Mouse (Mus musculus) heart, embryonic 13.5 days (tissue): ENCODE data around the gene Atp5d. TPM values are rescaled to one million over a fixed set of nuclear protein-coding genes. Genes with fewer than 3 reads are reported as not detected.

Experiments
- ATAC-seq: fragments of 200-750 bp; cut with Nextera tagmentation; 2 replicates; pipeline ENCODE4 v1.8.0; 2017; ENCODE audit warnings: moderate TSS enrichment; ENCODE audit not compliant: insufficient number of reproducible peaks, low FRiP score, low TSS enrichment; ENCODE audit errors: extremely low read depth
- H3K27ac ChIP-seq: fragments of 300-500 bp; sonication (generic); replicated peaks from 2 replicates; pipeline ENCODE4 v1.5.1; 2015; ENCODE audit warnings: moderate library complexity, mild to moderate bottlenecking, inconsistent platforms
- H3K27me3 ChIP-seq: fragments of 300-500 bp; sonication (generic); replicated peaks from 2 replicates; pipeline ENCODE4 v1.6.1; 2015; ENCODE audit warnings: mild to moderate bottlenecking, inconsistent platforms
- H3K36me3 ChIP-seq: fragments of 300-500 bp; sonication (generic); 2 replicates; pipeline ENCODE4 v1.6.1; 2015; ENCODE audit warnings: mild to moderate bottlenecking, inconsistent platforms
- H3K4me1 ChIP-seq: fragments of 300-500 bp; sonication (generic); 2 replicates; pipeline ENCODE4 v1.6.1; 2015; ENCODE audit warnings: inconsistent platforms
- H3K4me2 ChIP-seq: fragments of 300-500 bp; sonication (generic); 2 replicates; pipeline ENCODE4 v1.6.1; 2015; ENCODE audit warnings: inconsistent platforms, mild to moderate bottlenecking, moderate library complexity
- H3K4me3 ChIP-seq: fragments of 300-500 bp; sonication (generic); 2 replicates; pipeline ENCODE4 v1.5.1; 2015; ENCODE audit warnings: moderate library complexity, mild to moderate bottlenecking, inconsistent platforms
- H3K9ac ChIP-seq: fragments of 300-500 bp; sonication (generic); 2 replicates; pipeline ENCODE4 v1.6.1; 2015; ENCODE audit warnings: inconsistent platforms, mild to moderate bottlenecking, moderate library complexity
- H3K9me3 ChIP-seq: fragments of 300-500 bp; sonication (generic); 2 replicates; pipeline ENCODE4 v1.6.1; 2016; ENCODE audit warnings: inconsistent platforms
- WGBS: fragments of 180-500 bp; shearing (Covaris S2); methylation state at CpG from one replicate; pipeline ENCODE4 v1.1.7; 2015; ENCODE audit warnings: mixed read lengths; 5-methylcytosine and 5-hydroxymethylcytosine counted together
- polyA plus RNA-seq: library from polyadenylated mRNA; unstranded; fragments of >200 nt; fragmentation: Nextera tagmentation; extraction: Ambion mirVana; gene quantifications from 2 replicates; pipeline ENCODE4 v1.2.1, GENCODE M21; 2015

Atp5d gene
- polyA plus RNA-seq, 1 experiment from 2014 or later: 808 TPM

DNA sequence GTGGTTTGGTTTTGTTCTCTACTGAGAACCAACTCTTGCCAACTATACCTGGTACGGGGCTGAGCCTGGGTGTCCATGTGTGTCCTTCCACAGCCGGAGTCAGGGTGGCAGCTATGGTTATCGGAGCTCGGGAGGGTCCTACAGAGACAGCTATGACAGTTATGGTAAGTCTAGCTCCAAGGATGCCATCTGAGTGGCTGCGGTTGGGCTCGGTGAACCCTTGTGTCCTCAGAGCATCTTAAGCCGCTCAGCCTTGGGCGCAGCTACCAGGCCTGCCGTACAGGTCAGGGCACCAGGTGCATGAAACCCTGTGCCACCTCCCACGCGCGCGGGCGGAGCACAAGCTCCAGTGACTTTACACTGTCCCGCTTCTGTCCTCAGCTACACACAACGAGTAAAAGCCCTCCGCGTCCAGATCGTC is 32.2 kb downstream of the Atp5d start:
- WGBS: 93% methylated on average over 19 of the region's 19 CpGs
- no peak for ATAC-seq
- no peak overlapping the region for H3K9ac ChIP-seq
- no peaks in the 10 kb centered on the region for H3K27me3 ChIP-seq
- H3K36me3 ChIP-seq: peaks cover 36% of the 10 kb centered on the region
- H3K4me3 ChIP-seq: no peak overlapping the region
- H3K9me3 ChIP-seq: no peaks in the 10 kb centered on the region
- H3K4me1 ChIP-seq: peaks cover 58% of the 10 kb centered on the region
- no peak overlapping the region for H3K27ac ChIP-seq
- no peak overlapping the region for H3K4me2 ChIP-seq

DNA sequence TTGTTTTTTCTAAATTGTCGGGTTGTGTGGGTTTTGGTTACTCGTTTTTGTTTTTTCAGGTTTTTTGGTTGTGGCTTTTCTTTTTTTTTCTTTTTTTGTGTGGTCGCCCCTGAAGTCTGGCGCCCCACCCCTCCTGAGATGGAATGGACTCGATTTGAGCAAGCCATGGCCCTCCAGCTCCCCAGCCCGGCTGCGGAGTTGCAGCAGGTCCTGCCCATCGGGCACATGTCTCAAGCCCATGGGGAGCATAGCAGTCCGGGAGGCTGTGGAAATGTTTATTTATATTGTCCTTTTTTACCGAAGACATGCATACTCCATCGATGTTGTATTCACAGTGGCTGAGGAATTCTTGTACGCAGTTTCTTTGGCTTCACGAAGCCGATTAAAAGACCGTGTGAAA is 32.8 kb downstream of the Atp5d start:
- H3K9ac ChIP-seq: peak overlapping the region; percentile 16; the same call in 1 of the 2 replicates
- H3K27ac ChIP-seq: 0 out of 2 replicates have a peak overlapping the region, but pooled peaks have one; percentile 12
- no peak for ATAC-seq
- H3K27me3 ChIP-seq: no peaks in the 10 kb centered on the region
- H3K4me2 ChIP-seq: no peak overlapping the region
- H3K4me3 ChIP-seq: no peak overlapping the region
- 86% methylated on average over 15 of the region's 15 CpGs for WGBS
- H3K36me3 ChIP-seq: peaks cover 36% of the 10 kb centered on the region
- H3K9me3 ChIP-seq: no peaks in the 10 kb centered on the region
- H3K4me1 ChIP-seq: peaks cover 55% of the 10 kb centered on the region

GRCm38 (mm10) chr10:80171760-80172526 is 33.5 kb downstream of the Atp5d start:
- WGBS: 78% methylated on average over 45 of the region's 45 CpGs
- Histone ChIP-seq H3K27ac (peak overlapping the region; percentile 82), H3K36me3 (peaks cover 36% of the 10 kb centered on the region), H3K27me3 (no peaks in the 10 kb centered on the region), H3K9ac (peak overlapping the region; percentile 81), H3K4me1 (peaks cover 49% of the 10 kb centered on the region), H3K9me3 (no peaks in the 10 kb centered on the region), H3K4me2 (peak overlapping the region; percentile 72), H3K4me3 (peak overlapping the region; percentile 64)
- ATAC-seq: no peak

DNA sequence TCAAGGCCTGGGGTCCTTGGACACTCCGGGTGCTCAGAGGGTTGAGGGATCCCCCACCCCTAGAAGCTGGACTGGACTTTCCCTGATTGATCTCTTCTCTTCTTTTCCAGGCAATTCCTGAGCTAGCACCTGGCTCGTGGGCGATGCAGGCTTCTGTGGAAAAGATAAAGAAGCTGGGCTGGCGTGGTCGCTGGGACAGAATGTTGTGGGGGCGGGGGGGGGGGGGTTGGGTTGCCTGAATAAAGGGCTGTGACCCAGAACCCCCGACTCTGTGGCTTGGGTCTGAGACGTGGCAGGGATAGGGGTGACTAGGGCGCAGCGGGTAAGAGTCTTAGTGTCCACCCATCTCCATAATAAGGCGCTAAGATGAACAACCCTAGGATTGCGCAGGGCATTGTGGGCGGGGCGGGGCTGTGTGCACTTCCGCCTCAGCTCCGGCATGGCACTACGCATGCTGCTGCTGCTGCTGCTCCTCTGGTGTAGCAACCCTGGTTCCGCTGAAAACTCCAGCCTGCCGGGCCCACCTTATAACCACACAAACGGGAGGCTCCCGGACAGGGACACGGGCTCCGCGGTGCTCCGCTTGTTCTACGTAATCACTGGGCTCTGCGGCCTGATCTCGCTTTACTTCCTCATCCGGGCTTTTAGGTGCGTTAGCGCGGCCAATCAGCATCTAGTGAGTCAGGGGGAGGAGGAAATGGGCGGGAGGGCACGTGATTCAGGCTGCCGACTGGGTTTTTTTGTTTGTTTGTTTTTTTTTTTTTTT is 34.3 kb downstream of the Atp5d start, which contains the start of gene 1600002K03Rik:
Gene 1600002K03Rik, plus strand, starts transcription at position 418 of the 766 bp plus-strand sequence.
- H3K27me3 ChIP-seq: no peaks in the 10 kb centered on the region
- WGBS: 3% methylated on average over 34 of the region's 35 CpGs
- H3K27ac ChIP-seq: peak within 1 kb of the TSS; percentile 82
- H3K4me2 ChIP-seq: peak within 1 kb of the TSS; percentile 72
- H3K9me3 ChIP-seq: no peaks in the 10 kb centered on the region
- ATAC-seq: peak; percentile 53
- H3K4me1 ChIP-seq: peaks cover 52% of the 10 kb centered on the region
- peak within 1 kb of the TSS; percentile 81 for H3K9ac ChIP-seq
- H3K36me3 ChIP-seq: peaks cover 36% of the 10 kb centered on the region
- H3K4me3 ChIP-seq: peak within 1 kb of the TSS; percentile 64

GRCm38 (mm10) chr10:80173358-80173757 is 34.9 kb downstream of the Atp5d start:
- Histone ChIP-seq H3K9ac (peak overlapping the region; percentile 81), H3K4me3 (peak overlapping the region; percentile 64), H3K27ac (peak overlapping the region; percentile 82), H3K4me2 (peak overlapping the region; percentile 72), H3K9me3 (no peaks in the 10 kb centered on the region), H3K4me1 (peaks cover 59% of the 10 kb centered on the region), H3K36me3 (peaks cover 36% of the 10 kb centered on the region), H3K27me3 (no peaks in the 10 kb centered on the region)
- 11% methylated on average over 11 of the region's 11 CpGs for WGBS
- ATAC-seq: no peak

GRCm38 (mm10) chr10:80173955-80174640 is 35.7 kb downstream of the Atp5d start:
- Histone ChIP-seq H3K27me3 (no peaks in the 10 kb centered on the region), H3K27ac (no peak overlapping the region), H3K4me1 (peaks cover 53% of the 10 kb centered on the region), H3K36me3 (peaks cover 36% of the 10 kb centered on the region), H3K4me3 (no peak overlapping the region), H3K9me3 (no peaks in the 10 kb centered on the region), H3K4me2 (no peak overlapping the region), H3K9ac (no peak overlapping the region)
- ATAC-seq: no peak
- WGBS: 83% methylated on average over 10 of the region's 10 CpGs

DNA sequence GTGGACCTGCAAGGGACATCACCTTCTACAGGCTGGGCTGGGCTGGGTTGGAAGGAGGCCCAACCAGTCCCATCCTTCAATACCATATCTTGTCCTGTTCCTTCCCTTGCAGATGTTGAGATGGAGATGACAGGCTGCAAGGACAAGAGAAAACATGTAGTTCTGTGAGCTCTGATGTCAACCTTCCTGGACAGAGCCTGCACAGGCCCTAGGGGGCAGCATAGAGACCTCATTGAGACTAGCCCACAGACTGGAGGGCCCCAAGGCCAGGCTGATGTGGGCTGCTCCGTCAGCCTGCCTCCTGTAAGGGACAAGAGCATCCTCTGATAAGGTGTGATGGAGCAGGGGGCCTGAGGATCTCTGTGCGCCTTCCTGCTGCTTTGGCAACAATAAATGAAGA is 36.3 kb downstream of the Atp5d start:
- no peak overlapping the region for H3K27ac ChIP-seq
- no peak overlapping the region for H3K4me2 ChIP-seq
- no peaks in the 10 kb centered on the region for H3K27me3 ChIP-seq
- 0 out of 2 replicates have a peak overlapping the region, but pooled peaks have one; percentile 37 for H3K9ac ChIP-seq
- no peaks in the 10 kb centered on the region for H3K9me3 ChIP-seq
- peaks cover 30% of the 10 kb centered on the region for H3K36me3 ChIP-seq
- WGBS: 29% methylated on average over 2 of the region's 2 CpGs
- no peak overlapping the region for H3K4me3 ChIP-seq
- no peak for ATAC-seq
- H3K4me1 ChIP-seq: peaks cover 47% of the 10 kb centered on the region

DNA sequence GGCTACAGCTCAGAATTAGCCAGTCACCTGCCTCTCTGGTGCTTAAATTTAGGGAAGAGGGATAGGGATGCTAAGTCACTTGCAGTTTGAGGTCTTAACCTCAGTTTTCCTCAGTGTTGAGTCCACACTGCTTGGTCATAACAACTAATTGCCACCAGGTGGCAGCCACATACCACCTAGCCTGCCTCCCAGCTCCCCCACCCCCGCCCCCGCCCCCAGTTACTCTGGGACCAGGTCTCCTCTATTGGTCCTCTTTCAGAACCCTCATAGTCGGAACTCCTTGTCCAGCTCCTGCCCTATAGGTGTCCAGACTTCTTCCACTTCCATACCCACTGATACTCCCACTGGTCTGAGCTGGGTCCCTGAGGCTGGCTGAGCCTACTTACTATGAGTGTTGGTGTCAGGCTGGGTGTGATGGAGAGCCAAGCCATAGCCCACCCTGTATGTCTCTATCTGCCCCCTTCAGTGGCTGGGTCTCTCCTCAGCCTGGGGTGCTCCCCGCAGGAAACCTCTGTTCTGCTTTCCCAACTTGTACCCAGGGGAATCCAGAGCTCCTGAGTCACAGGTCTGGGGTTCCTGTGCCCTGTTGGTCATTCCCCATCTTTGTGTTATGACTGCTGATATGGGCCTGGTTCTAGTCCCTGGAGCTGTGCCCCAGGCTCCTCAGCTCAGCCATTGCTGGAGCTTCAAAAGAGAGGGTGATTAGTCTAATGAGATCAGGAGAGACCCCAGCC is 37.3 kb downstream of the Atp5d start:
- 21% methylated on average over 4 of the region's 4 CpGs for WGBS
- Histone ChIP-seq H3K27me3 (peaks cover 8% of the 10 kb centered on the region), H3K4me1 (peaks cover 49% of the 10 kb centered on the region), H3K9me3 (no peaks in the 10 kb centered on the region), H3K4me2 (no peak overlapping the region), H3K27ac (no peak overlapping the region), H3K9ac (no peak overlapping the region), H3K36me3 (peaks cover 20% of the 10 kb centered on the region), H3K4me3 (no peak overlapping the region)
- no peak for ATAC-seq

DNA sequence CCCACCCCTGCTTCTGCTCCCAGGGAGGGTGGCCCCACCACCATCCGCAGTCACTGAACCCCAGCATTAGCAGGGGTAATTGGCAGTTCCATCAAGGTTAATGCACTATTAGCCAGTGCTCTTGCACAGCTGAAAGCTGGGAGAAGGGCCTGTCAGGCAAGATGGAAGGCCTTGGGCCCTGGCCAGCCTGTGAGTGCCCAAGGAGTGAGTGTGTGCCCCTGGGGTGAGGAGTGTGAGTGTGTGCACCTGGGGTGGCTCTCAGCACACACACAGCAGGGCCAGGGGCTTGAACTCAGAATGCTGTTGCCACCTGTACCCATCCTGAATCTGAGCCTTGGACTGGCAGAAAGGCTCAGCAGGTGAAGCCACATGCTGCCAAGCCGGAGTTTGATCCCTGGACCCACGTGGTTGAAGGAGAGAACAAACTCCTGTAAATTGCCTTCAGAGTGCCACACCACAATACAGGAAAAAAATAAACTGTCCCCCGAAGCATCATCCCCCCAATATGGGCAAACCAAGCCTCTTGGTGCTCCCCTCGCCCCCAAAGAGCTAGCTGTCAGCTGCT is 37.9 kb downstream of the Atp5d start:
- Histone ChIP-seq H3K27ac (no peak overlapping the region), H3K4me2 (no peak overlapping the region), H3K27me3 (peaks cover 8% of the 10 kb centered on the region), H3K9me3 (no peaks in the 10 kb centered on the region), H3K4me3 (no peak overlapping the region), H3K4me1 (peaks cover 52% of the 10 kb centered on the region), H3K9ac (no peak overlapping the region), H3K36me3 (peaks cover 13% of the 10 kb centered on the region)
- 82% methylated on average over 5 of the region's 5 CpGs for WGBS
- no peak for ATAC-seq

GRCm38 (mm10) chr10:80177441-80178279 is 39.2 kb downstream of the Atp5d start:
- 49% methylated on average over 7 of the region's 7 CpGs for WGBS
- peaks cover 39% of the 10 kb centered on the region for H3K4me1 ChIP-seq
- H3K27ac ChIP-seq: peak overlapping the region; percentile 64
- peaks cover 8% of the 10 kb centered on the region for H3K27me3 ChIP-seq
- H3K9ac ChIP-seq: peak overlapping the region; percentile 42
- H3K4me2 ChIP-seq: no peak overlapping the region
- H3K9me3 ChIP-seq: no peaks in the 10 kb centered on the region
- no peak for ATAC-seq
- H3K36me3 ChIP-seq: 0 out of 2 replicates have a peak, but pooled peaks cover under 1% of the 10 kb centered on the region
- H3K4me3 ChIP-seq: no peak overlapping the region
